Mouse (Mus musculus) heart, adult 2 months (tissue): ENCODE results near the gene Ifng.

ENCODE experiments used
- CTCF ChIP-seq: fragments of 200-600 bp; IDR thresholded peaks from 2 replicates; pipeline ENCODE4 v1.8.1; 2022; ENCODE audit warnings: antibody characterized with exemption, mild to moderate bottlenecking, moderate library complexity
- EP300 ChIP-seq: fragments of 200-500 bp; IDR thresholded peaks from 2 replicates; pipeline ENCODE4 v1.6.1; 2011; ENCODE audit warnings: low read depth, low read length, control low read depth; ENCODE audit not compliant: insufficient read depth
- POLR2A ChIP-seq: fragments of 200-500 bp; IDR thresholded peaks from 2 replicates; pipeline ENCODE4 v1.6.1; 2011; ENCODE audit warnings: mild to moderate bottlenecking, low read depth, low read length, control low read depth; ENCODE audit not compliant: insufficient read depth

GRCm38 (mm10) chr10:118477297-118477696, 36.5 kb downstream of the Ifng start:
- no peak for TF ChIP-seq CTCF
- TF ChIP-seq EP300: no peak
- TF ChIP-seq POLR2A: no peak
